Mouse (Mus musculus) ES-CJ7 (cell line): ENCODE measurements at regions not wholly inside any gene's neighbourhood (a gene's known extent, or its start where the extent isn't known, plus 50 kb on each side); places are given as distances from the start of the nearest gene placed in this dataset.

Experiments used
- DNase-seq: peaks from one replicate; pipeline ENCODE4 v3.0.0; 2011; ENCODE audit warnings: low read depth, low spot score

DNA sequence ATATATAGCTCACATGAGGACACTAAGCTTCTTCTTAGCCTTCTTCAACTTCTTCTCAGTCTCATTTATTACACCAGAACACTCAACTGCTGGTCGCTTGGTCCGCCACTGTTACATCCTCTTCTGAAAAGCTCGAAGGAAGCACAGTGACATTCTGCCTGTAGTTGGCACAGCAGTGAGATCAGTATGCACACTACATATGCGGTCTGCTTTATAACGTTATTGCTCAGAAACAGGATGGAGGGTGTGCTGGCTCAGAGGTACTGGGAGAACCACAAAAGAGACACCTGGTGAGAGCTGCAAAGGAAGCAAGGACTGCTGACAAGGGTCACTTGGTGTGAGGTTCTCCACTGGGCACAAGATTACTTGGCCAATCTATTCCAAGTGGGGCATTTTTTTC lies 179.5 kb downstream of the Ets1 start:
- no peak for DNase-seq

- DNase-seq = no peak
Measured at GRCm38 (mm10) chr9:32816649-32817425, 180.8 kb downstream of the Ets1 start.

GRCm38 (mm10) chr9:32817442-32818358 lies 181.7 kb downstream of the Ets1 start:
- no peak for DNase-seq

DNA sequence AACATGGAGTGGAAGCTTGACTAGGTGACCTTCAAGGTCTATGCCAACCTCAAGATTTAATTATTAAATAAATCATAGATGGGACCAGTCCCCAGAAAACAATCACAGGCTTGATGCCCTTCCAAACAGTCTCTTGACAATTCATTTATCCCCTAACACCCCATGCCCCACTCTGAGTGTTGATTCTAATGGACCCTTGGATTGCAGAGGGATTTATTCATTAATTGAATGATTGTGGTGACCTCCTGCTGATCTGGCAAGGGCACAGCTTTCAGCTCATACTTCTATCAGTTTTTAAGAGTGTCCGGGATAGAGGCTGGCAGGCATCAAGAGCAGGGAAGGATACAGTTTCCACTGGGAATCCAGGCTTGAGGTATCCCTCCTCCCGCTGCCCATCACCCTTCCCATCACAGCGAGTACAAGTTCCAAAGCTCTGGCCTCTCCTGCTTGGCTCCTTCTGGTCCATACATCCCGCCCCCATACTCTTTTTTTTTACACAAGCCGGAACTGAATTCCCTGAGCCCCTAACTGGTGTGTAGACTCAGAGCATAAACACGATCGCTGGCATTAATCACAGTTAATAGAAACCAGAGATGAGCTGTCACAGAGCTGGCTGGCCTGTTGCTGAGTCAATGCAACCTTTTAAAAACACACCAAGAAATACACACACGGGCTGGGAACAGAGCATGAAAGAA lies 187.6 kb downstream of the Ets1 start:
- no peak for DNase-seq

DNA sequence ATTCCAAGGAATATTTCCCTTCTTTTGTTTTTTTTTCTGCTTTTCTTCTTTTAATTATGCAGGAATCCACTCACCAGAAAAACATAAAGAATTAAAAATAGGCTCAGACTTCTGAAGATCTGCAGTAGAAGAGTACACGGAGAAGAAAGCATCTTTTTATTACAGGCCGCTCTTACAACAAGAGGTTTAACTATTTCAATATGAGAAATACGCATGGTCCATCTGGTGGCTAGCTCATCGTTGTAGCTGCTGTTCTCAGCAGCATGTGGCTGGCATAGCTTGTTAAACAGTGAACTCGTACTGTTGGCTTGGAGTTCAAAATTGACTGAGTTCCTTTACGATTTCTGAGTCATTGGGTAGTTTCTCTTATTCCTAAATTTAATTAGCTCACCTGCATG lies 188.1 kb downstream of the Ets1 start:
- DNase-seq = no peak

GRCm38 (mm10) chr9:32830268-32830891 lies 194.4 kb downstream of the Ets1 start:
- no peak for DNase-seq

GRCm38 (mm10) chr9:32833373-32833772 lies 197.4 kb downstream of the Ets1 start:
- no peak for DNase-seq

GRCm38 (mm10) chr9:32834751-32835625 lies 199.0 kb downstream of the Ets1 start:
- no peak for DNase-seq

DNA sequence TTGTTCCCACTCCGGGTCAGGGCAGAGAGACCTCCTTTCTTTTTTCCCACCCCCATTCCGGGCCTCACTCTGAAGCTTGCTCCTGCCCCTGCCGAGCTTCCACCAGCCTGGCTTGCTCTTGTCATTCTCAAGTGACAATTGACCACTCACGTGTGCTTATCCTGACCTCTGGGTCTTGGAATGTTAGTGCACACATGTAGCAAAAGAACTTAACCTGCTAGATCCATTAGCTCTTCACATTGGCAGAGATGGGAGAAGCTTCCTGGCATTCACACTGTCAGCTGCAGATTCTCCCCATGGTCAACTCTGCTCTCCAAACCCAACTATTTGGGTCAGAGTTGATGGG lies 199.6 kb downstream of the Ets1 start:
- no peak for DNase-seq

DNA sequence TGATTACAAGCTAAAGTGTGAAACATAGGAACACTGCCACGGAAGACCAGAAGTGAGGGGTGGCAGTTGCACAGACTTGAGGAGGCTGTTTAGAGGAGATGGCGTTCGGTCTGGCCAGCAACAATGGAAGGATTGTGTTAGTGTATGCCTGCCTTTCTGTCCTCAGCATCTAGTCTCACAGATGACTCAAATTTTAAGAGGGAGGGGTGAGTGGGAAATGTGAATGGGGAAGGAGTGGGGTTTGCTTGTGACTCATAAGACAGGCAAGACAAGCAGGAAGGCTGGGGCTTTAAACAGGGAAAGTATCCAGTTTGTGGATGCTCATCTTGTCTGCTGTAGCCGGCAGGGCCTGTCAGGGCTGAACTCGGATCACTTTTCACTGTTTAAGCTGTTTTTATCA lies 200.3 kb downstream of the Ets1 start:
- no peak for DNase-seq

DNA sequence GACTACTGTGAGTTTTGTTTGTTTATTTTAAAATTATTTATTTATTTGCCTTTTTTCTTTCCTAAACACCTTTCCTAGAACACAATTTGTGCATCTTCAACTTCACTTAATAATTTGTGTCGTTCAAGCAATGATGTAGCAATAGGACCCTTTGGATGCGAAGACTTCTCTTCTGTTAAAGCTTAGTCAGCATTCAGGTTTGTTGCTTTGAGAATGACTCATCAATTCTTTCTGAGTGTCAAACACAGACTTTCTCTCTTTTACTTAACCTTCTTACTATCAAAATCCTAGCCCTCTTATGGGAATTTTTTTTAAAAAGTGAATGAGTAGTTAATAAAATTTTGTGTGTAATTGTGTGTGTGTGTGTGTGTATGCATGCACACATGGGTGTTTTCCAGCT lies 211.3 kb downstream of the Ets1 start:
- no peak for DNase-seq

DNA sequence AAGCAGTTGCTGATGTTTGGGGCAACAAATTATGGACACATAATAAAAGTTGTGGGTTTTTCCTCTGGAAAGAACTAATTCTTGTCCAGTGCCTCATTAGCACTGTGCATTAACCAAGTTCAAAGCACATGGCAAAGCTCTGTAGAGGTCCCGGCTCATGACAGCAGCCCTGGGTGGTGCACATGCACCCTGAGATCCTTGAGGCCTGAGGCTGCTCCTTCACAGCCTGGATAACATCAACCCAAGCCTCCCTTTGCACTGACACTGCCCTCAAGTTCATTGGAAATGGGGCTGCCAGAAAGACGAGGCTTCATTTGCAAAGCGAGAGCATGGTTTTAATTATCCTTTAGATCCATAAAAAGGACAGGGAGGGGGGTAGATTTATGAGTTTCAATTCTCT lies 216.3 kb downstream of the Ets1 start:
- DNase-seq = no peak

GRCm38 (mm10) chr9:32863286-32863685 lies 227.3 kb downstream of the Ets1 start:
- peak; percentile 15 for DNase-seq

GRCm38 (mm10) chr9:32868936-32869335 lies 232.9 kb downstream of the Ets1 start:
- no peak for DNase-seq

- DNase-seq = no peak
Measured at GRCm38 (mm10) chr9:32874306-32874875, 238.4 kb downstream of the Ets1 start.

DNA sequence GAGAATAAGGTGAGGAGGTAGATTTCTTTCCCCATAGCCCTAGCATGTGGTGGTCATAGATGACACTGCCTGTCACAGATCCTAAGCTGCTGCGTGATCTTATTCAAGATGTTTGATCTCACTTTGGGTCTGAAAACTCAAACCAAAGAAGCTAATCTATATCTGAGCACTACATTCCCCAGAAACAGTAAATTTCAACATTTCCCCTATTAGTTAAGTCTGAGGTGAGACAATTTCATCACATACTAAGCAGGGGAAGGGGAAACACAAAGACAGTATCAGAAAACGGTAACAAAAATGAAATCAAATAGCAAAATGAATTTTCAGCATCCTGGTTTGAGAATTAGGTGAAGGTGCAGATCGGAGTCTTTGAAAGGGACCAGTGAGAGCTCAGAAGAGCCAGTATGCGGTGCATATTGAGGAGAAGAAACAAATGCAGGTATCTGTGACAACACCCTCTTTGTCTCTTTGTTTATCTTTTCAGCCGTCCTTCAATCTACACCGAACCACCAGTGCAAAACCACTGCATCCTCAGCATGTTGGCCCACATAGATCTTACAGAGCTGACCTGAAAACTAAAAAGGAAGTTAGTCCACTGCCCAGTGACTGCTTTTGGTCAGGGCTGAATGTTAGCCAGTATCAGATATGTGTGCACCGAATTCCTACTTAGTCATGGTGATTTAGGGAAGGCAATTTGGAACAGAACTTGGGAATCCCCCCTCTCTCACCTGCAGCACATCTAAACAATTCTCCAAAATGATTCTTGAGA lies 247.0 kb downstream of the Ets1 start:
- DNase-seq = no peak

DNA sequence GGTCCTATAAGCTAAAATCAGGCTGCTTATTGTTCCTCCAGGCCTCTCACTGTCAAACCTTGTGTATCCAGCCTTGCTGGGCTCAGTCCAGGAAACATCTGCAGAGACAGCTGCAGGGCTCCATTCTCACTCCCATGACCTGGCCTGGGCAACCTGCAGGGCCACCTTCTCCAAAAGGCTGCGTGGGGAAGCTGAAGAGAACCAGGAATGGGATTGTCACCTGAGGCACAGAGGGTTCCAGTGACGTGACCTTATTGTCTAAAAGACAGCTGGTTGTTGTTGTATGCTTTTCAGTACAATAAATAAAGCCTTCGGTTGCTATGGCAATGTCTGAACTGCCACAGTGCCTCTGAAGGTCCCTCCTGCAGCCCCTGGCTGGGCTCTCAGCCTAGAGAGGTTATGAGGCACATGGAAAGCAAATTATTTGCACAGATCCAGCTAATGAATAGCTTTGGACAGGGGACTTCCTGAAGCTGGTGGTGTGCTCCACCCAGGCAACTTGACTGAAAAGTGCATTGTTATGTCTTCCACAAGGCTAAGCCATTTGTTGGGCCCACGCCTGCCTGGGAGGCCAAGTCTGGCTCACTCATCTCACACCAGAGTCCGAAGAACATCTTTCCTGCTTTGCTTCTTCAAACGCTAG lies 250.1 kb downstream of the Ets1 start:
- peak; percentile 24 for DNase-seq

GRCm38 (mm10) chr9:32899801-32900200 lies 263.8 kb downstream of the Ets1 start:
- no peak for DNase-seq

DNA sequence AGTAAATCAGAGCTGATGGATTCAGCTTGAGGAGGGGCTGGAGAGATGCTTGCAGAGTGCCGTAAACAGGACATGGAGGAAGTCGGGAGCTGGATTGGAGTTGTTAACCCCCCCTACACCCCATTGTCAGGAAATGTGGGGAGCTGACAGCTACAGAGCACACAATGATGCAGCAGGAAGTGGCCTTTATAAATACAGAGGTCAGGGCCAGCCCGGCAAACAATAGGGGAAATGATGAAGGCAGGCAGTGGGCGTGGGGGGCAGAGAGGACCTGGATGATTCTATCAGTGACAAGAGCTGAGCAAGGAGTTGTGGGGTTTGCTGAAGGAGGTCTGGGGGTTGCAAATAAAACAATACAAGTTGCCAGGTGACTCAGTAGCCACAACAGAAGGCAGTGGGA lies 265.3 kb downstream of the Ets1 start:
- no peak for DNase-seq
